Mouse (Mus musculus): ENCODE results near the gene Ccr1l1. TPM values are rescaled to one million over a fixed set of nuclear protein-coding genes. Genes with fewer than 3 reads are reported as not detected.

Ccr1l1 gene
- total RNA-seq, 1 experiment from 2014 or later = not detected

DNA sequence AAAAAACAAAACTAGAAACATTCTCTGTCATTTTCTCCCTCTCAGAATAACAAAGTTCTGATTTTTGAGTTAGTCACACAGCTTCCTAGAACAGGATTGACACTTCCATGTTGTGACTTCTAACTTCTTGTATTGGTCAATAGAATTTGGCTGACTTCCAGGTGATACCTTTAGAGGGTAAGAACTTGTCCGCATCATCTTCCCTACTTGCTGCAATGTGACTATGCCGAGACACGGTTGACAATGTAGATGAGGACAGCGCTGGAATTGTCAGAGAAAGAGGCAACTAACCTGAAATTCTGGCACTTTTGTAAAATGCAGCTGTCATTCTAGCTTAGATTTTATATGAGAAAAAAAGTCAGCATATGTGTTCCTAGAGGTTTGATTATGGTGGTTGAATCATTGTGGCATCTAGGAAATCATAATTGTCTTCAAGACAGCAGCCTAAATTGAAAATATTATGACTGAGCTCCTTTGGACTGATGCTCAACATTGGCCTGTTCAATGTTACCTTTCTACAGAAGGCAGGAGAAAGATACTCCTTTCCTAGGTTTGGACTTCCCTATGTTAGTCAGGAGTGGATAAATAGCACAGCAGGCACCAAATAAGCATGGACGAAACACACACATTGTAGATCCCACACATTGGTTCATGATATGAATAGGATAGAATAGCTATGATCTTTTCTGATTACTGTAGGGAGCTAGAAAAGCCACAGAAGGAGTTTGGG lies 44.3 kb downstream of the Ccr1l1 start:
- no peak for ATAC-seq (replicated peaks in 1 of 2; ENCODE audit: insufficient read depth in 1 of 2, low FRiP score in 2 of 2, low TSS enrichment in 1 of 2, low read depth in 1 of 2, poor library complexity in 2 of 2, severe bottlenecking in 2 of 2)

DNA sequence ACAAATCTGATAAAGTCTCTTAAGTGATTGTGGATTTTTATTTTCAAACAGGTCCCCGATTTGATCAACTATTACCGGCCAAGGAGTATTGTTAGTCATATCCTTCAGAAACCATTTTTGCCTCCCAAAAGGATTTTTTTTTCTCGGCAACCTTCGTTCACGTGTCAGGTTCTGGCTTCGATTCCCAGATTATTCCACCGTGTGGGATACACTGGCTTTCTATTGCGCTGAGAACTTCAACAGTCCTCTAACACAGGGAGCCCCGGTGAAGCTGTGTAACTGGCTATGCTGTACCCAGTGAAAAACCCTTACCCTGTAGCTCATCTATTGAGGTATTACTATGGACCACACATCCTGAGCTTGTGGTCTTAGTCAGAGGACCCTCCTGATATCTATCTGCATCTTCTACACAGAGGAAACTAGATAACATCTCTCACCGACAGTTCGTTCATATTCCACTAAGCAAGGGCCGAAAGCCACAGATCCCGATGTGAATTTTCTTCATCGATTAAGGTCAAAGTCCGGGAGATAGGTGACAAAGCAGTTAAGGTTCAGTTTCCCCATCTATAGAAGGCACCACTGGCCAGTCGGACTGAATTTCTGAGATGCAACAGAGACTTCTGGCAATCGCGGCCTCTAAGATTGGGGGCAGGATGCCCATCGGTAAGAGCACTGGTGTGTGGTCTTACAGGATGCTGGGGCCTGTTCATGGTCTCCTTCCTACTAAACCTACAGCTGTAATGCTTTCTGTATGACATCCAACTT lies 45.1 kb downstream of the Ccr1l1 start:
- no peak for ATAC-seq (replicated peaks in 1 of 2; ENCODE audit: insufficient read depth in 1 of 2, low FRiP score in 2 of 2, low TSS enrichment in 1 of 2, low read depth in 1 of 2, poor library complexity in 2 of 2, severe bottlenecking in 2 of 2)

DNA sequence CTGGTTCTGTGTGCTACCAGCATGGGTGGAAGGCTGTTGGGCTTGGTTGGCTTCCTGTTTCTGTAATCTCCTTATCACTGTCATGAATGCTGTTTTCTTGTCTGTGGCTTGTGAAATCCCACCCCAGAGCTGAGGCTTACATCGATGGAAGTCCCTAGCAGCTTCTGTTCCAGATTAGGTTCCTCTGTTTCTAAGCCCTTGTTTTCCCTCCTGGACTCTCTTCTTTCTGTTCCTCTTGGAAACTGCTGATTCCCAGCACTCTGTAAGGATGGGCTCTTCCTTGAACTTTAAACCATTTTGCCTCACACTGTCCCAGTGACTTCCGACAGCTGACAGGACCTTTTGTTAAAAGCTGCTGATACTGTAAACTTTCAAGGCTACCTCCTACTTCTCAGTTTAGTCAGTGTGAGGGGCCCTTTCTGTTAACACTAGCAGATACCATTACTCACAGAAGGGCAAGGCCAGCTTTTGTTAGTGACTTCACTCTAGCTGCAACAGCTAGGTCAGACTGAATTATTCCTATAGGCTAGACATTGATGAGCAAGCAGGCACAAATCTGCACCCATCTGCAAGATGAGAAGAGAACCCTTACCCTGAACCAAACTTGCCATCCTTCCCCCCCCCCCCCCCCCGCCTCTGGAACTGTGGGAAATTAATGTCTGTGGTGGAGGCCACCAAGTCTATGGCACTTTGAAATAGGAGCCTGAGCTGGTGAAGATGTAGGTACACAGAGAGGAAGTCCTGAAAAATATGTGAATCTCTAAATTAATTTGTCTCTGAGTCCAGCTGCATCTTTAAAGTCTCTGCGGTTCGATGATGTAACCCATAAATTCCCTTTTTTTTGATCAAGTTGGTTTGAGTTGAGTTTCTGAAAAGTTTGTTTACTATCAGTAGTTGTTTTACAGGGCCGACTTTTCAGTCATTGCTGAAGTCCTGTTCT lies 46.2 kb downstream of the Ccr1l1 start:
- ATAC-seq (replicated peaks in 1 of 2; ENCODE audit: insufficient read depth in 1 of 2, low FRiP score in 2 of 2, low TSS enrichment in 1 of 2, low read depth in 1 of 2, poor library complexity in 2 of 2, severe bottlenecking in 2 of 2) = peak; percentile 44 to 49

DNA sequence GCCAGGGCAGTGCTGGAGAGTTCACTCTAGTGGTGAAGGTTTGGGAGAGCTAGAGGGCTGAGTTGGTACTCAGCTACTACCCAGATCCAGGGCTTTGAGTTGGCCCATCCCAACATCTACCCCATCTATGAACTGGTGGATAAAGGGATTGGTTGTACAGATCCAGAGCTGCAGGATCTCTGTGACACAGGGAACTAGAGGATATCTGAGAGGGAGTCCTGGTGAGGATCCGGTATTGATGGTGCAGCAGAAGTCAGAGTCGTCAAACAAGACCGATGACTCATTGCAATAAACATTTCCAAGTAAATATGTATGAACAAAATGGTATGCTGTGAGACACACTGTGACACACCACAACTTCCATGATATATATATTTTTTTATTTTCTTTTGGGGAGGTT lies 47.3 kb downstream of the Ccr1l1 start:
- no peak for ATAC-seq (replicated peaks in 1 of 2; ENCODE audit: insufficient read depth in 1 of 2, low FRiP score in 2 of 2, low TSS enrichment in 1 of 2, low read depth in 1 of 2, poor library complexity in 2 of 2, severe bottlenecking in 2 of 2)

DNA sequence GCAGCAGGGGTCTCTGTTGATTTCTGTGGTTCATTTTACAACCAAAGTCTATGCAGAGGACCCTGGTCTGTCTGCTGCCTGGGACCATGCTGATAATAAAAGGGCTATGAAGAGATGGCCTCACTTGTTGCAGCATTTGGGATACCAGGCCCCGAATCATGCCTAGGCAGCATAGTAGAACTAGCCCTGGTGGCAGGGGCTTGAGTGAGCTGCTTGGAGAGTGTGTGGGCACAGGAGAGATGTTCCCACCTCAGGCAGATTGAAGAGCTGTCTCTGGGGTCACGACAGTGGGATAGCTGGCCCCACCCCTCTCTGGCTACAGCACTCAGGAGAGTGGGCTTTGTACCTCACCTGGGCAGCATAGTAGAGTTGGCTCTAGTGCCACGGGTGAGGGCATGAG lies 47.7 kb downstream of the Ccr1l1 start:
- ATAC-seq (replicated peaks in 1 of 2; ENCODE audit: insufficient read depth in 1 of 2, low FRiP score in 2 of 2, low TSS enrichment in 1 of 2, low read depth in 1 of 2, poor library complexity in 2 of 2, severe bottlenecking in 2 of 2) = no peak

DNA sequence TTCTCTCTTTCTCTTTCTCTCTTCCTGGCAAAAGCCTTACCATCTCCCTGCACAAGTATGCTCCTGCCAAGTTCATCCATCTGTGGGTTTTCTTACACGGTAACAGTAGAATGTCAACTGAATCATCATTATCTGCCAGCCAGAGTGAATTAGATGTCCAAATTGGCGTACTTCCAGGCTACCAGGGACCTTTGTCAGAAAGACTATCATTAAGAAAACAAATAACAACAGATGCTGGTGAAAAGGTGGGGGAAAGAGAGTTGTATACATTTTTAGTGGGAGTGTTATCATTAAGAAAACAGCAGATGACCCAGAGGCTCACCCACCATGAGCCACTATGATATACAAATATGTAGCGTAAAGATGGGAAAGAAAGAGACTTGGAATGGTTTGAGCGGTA lies 48.3 kb downstream of the Ccr1l1 start:
- ATAC-seq (replicated peaks in 1 of 2; ENCODE audit: insufficient read depth in 1 of 2, low FRiP score in 2 of 2, low TSS enrichment in 1 of 2, low read depth in 1 of 2, poor library complexity in 2 of 2, severe bottlenecking in 2 of 2) = no peak

DNA sequence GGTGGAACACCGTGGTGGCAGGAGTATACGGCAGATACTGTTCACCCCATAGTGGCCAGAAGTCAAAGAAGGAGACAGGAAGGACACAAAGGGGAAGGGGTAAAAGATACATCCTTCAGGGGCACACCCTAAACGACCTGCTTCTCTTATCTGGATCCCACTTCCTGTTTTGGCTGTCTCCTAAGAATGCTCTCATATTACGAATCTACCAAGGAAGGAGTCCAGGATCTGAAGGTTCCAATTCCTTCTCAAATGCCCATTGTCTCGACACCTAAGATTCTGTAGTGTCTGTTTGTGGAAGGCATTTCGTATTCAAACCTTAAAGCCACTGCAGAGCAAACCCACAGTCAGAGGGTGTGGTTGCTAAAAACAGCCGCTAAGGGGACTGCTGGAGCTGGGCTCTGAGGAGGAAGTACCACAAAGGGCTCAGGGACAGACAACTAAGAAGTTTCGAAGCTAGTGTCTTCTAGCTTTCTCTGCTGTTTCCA lies 49.4 kb downstream of the Ccr1l1 start:
- ATAC-seq (replicated peaks in 1 of 2; ENCODE audit: insufficient read depth in 1 of 2, low FRiP score in 2 of 2, low TSS enrichment in 1 of 2, low read depth in 1 of 2, poor library complexity in 2 of 2, severe bottlenecking in 2 of 2) = peak; percentile 34 to 46; a peak in 3 of 4 replicates

DNA sequence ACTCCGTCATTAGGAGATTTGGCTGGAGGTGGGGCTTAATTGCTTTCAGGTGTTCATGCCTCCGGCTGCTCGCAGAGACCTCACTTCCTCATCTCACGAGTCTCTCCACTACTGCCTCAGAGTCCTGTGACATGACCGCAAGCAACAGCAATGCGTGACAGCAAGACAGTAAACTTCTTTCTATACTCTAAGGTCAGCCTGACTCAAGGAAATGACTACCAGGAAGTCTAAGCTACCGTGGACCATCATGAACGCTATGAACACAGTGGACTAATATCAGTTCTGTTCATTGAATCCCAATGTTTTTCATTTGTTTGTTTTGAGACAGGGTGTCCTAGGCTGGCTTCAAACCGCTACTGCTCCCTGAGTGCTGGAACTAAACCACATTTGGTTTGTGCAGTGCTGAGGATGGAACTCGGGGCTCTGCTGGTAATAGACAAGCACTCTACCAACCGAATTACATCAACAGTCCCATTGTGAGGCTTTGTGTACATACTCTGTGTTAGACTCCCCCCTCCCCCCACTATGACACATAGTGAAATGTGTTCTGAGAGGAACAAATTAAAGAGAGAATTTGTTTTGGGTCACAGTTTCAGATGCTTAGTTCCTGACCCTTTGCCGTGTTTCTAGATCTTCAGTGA lies 50.0 kb downstream of the Ccr1l1 start:
- ATAC-seq (replicated peaks in 1 of 2; ENCODE audit: insufficient read depth in 1 of 2, low FRiP score in 2 of 2, low TSS enrichment in 1 of 2, low read depth in 1 of 2, poor library complexity in 2 of 2, severe bottlenecking in 2 of 2) = peak; percentile 25 to 34

DNA sequence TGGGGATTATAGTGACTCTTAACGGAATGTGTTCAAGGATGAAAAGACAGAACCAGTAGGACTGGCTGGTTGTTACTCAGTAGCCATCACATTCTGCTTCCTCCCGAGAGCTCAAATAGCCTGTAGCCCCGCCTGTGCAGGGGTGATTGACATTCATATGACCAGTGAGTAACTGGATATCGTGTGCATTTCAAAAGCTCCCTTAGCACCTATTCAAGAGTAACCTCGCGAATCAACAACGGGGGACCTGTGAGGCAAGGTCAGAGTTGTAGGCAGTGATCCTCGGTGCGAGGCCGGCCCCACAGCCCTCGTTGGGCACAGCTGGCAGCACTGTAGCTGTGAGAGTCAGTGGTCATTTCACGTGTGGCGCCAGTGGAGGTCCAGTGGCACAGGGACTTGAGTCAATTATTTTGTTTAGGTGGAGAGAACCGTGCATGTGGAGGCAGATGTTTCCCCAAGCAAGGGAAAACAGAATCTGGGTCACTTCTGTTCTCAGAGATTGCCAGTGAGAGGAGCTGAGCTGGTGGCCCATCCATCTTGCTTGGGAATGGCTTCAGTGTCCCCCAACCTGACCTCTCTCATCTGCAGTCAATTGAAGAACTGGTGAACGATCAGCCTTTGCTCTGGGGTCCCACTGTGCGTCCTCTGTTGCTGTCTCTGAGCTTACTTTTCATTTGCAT lies 50.8 kb downstream of the Ccr1l1 start:
- ATAC-seq (replicated peaks in 1 of 2; ENCODE audit: insufficient read depth in 1 of 2, low FRiP score in 2 of 2, low TSS enrichment in 1 of 2, low read depth in 1 of 2, poor library complexity in 2 of 2, severe bottlenecking in 2 of 2) = no peak

Other genes with a start within 250 kb of the Ccr1l1 start
- gene Cxcr6, start 171.9 kb downstream of the Ccr1l1 start, total RNA-seq (2017) = 2.9 and 3.4 TPM in 2 replicates
- 10.6 and 24.7 TPM in 2 replicates for gene Fyco1, start 126.5 kb downstream of the Ccr1l1 start, total RNA-seq (2017)
- 0.25 and 0.38 TPM in 2 replicates for gene Xcr1, start 116.4 kb downstream of the Ccr1l1 start, total RNA-seq (2017)
- 3.6 and 11.7 TPM in 2 replicates for gene Ccr1, start 9.7 kb downstream of the Ccr1l1 start, total RNA-seq (2017)
- 0.35 and 1.8 TPM in 2 replicates for gene Ccr3, start 43.6 kb upstream of the Ccr1l1 start, total RNA-seq (2017)
- gene Ccr2, start 123.5 kb upstream of the Ccr1l1 start, total RNA-seq (2017) = 11.8 and 23.4 TPM in 2 replicates
- gene Ccr5, start 143.1 kb upstream of the Ccr1l1 start, total RNA-seq (2017) = 0.84 and 3.2 TPM in 2 replicates